Mouse (Mus musculus) bone marrow macrophage, adult 2 months (primary cell): ENCODE data around the gene Sox5.

ENCODE experiments used
- CTCF ChIP-seq: IDR thresholded peaks from 2 replicates; pipeline ENCODE4 v1.5.1; 2012; ENCODE audit warnings: low read depth, mild to moderate bottlenecking, low read length, moderate library complexity
- POLR2A ChIP-seq: IDR thresholded peaks from 2 replicates; pipeline ENCODE4 v1.6.1; 2012; ENCODE audit warnings: mild to moderate bottlenecking, low read depth, low read length, borderline replicate concordance

DNA sequence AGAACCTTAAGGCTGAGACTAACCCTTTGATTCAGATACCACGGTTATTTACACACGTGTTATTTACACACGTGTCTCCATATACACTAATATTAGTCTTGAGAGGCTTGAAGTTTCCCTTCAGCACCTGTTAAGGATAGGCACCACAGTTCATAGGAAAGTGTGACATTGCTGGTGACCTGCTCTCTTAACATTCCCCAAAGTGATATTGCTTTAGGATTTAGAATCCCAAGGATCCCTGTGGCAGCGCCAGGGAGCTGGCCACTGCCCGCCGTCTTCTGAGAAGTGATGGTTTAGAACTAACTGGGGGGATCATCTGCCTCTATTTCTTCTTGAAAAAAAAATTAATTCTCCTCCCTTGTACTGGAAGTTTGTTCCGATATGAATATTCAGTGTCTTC is 741.4 kb downstream of the Sox5 start:
- TF ChIP-seq POLR2A: no peak
- no peak for TF ChIP-seq CTCF
